Mouse (Mus musculus) embryonic facial prominence, embryonic 11.5 days (tissue): ENCODE measurements around the gene Snrnp25. TPM values are rescaled to one million over a fixed set of nuclear protein-coding genes. Genes with fewer than 3 reads are reported as not detected.
A peak's percentile ranks its signal among the peaks of the same experiment; 100 is the strongest.

ENCODE experiments used
- ATAC-seq: fragments of 200-750 bp; cut with Nextera tagmentation; replicated peaks from 2 replicates; pipeline ENCODE4 v1.8.0; 2017; ENCODE audit warnings: low read depth; ENCODE audit not compliant: insufficient number of reproducible peaks, low FRiP score, low TSS enrichment
- DNase-seq: peaks from one replicate; pipeline ENCODE4 v3.0.0-alpha.2; 2015; ENCODE audit warnings: low spot score
- H3K27ac ChIP-seq: fragments of 300-500 bp; sonication (generic); replicated peaks from 2 replicates; pipeline ENCODE4 v1.5.1; 2014; ENCODE audit warnings: mild to moderate bottlenecking, low read depth, low read length, control low read depth
- H3K27me3 ChIP-seq: fragments of 300-500 bp; sonication (generic); 2 replicates; pipeline ENCODE4 v1.6.1; 2014; ENCODE audit warnings: mild to moderate bottlenecking, low read length, moderate library complexity, mixed read lengths; ENCODE audit not compliant: control insufficient read depth, insufficient read depth
- H3K36me3 ChIP-seq: fragments of 300-500 bp; sonication (generic); replicated peaks from 2 replicates; pipeline ENCODE4 v1.6.1; 2014; ENCODE audit warnings: low read depth, mild to moderate bottlenecking, low read length, moderate library complexity, mixed read lengths; ENCODE audit not compliant: control insufficient read depth, insufficient read depth
- H3K4me1 ChIP-seq: fragments of 300-500 bp; sonication (generic); 2 replicates; pipeline ENCODE4 v1.6.1; 2014; ENCODE audit warnings: low read length, mixed read lengths; ENCODE audit not compliant: control insufficient read depth, insufficient read depth
- H3K4me2 ChIP-seq: fragments of 300-500 bp; sonication (generic); 2 replicates; pipeline ENCODE4 v1.6.1; 2014; ENCODE audit warnings: low read depth, mild to moderate bottlenecking, control low read depth, low read length, moderate library complexity
- H3K4me3 ChIP-seq: fragments of 300-500 bp; sonication (generic); 2 replicates; pipeline ENCODE4 v1.5.1; 2014; ENCODE audit warnings: low read depth, low read length, control low read depth
- H3K9ac ChIP-seq: fragments of 300-500 bp; sonication (generic); replicated peaks from 2 replicates; pipeline ENCODE4 v1.6.1; 2014; ENCODE audit warnings: mild to moderate bottlenecking, control low read depth, low read length
- H3K9me3 ChIP-seq: fragments of 300-500 bp; sonication (generic); replicated peaks from 2 replicates; pipeline ENCODE4 v1.6.1; 2016; ENCODE audit warnings: mild to moderate bottlenecking, low read length, inconsistent platforms, mixed read lengths; ENCODE audit not compliant: control insufficient read depth
- WGBS: fragments of 180-500 bp; shearing (Covaris S2); extraction: QIAGEN DNeasy Blood & Tissue Kit; methylation state at CpG from one replicate; pipeline ENCODE4 v1.1.7; 2014; 5-methylcytosine and 5-hydroxymethylcytosine counted together
- polyA plus RNA-seq: library from polyadenylated mRNA; unstranded; fragments of >200 nt; fragmentation: Nextera tagmentation; extraction: Ambion mirVana; gene quantifications from 2 replicates; pipeline ENCODE4 v1.2.1, GENCODE M21; 2014

The Snrnp25 gene
- polyA plus RNA-seq, 1 experiment from 2014 or later = 91.8 TPM

- no peak for DNase-seq
- H3K36me3 ChIP-seq = no peaks in the 10 kb centered on the region
- H3K27me3 ChIP-seq = no peaks in the 10 kb centered on the region
- no peak overlapping the region for H3K27ac ChIP-seq
- WGBS = 78% methylated on average over 4 of the region's 4 CpGs
- H3K4me1 ChIP-seq = no peaks in the 10 kb centered on the region
- H3K9me3 ChIP-seq = no peaks in the 10 kb centered on the region
- H3K4me3 ChIP-seq = no peak overlapping the region
- H3K9ac ChIP-seq = no peak overlapping the region
- ATAC-seq = no peak
- H3K4me2 ChIP-seq = no peak overlapping the region
Measured at GRCm38 (mm10) chr11:32166683-32167082, 38.5 kb upstream of the Snrnp25 start.

- H3K36me3 ChIP-seq = no peaks in the 10 kb centered on the region
- H3K9me3 ChIP-seq = no peaks in the 10 kb centered on the region
- H3K27me3 ChIP-seq = no peaks in the 10 kb centered on the region
- no peak overlapping the region for H3K4me2 ChIP-seq
- H3K4me1 ChIP-seq = no peaks in the 10 kb centered on the region
- no peak for DNase-seq
- WGBS = 70% methylated on average over 1 of the region's 1 CpGs
- no peak for ATAC-seq
- no peak overlapping the region for H3K27ac ChIP-seq
- no peak overlapping the region for H3K9ac ChIP-seq
- H3K4me3 ChIP-seq = no peak overlapping the region
Measured at GRCm38 (mm10) chr11:32178506-32178905, 26.7 kb upstream of the Snrnp25 start.

GRCm38 (mm10) chr11:32181246-32181645 lies 24.0 kb upstream of the Snrnp25 start:
- Histone ChIP-seq H3K27me3 (no peaks in the 10 kb centered on the region), H3K9me3 (no peaks in the 10 kb centered on the region), H3K9ac (no peak overlapping the region), H3K4me1 (no peaks in the 10 kb centered on the region), H3K36me3 (no peaks in the 10 kb centered on the region), H3K27ac (no peak overlapping the region), H3K4me3 (no peak overlapping the region), H3K4me2 (no peak overlapping the region)
- no peak for DNase-seq
- 73% methylated on average over 4 of the region's 4 CpGs for WGBS
- no peak for ATAC-seq

GRCm38 (mm10) chr11:32181973-32182868 lies 23.0 kb upstream of the Snrnp25 start:
- Histone ChIP-seq H3K27me3 (no peaks in the 10 kb centered on the region), H3K4me3 (no peak overlapping the region), H3K4me1 (no peaks in the 10 kb centered on the region), H3K9ac (no peak overlapping the region), H3K9me3 (no peaks in the 10 kb centered on the region), H3K4me2 (no peak overlapping the region), H3K27ac (no peak overlapping the region), H3K36me3 (no peaks in the 10 kb centered on the region)
- WGBS = 48% methylated on average over 25 of the region's 25 CpGs
- no peak for ATAC-seq
- peak; percentile 78 for DNase-seq

GRCm38 (mm10) chr11:32184469-32184868 lies 20.7 kb upstream of the Snrnp25 start:
- Histone ChIP-seq H3K9ac (no peak overlapping the region), H3K4me1 (no peaks in the 10 kb centered on the region), H3K27ac (no peak overlapping the region), H3K27me3 (no peaks in the 10 kb centered on the region), H3K4me3 (no peak overlapping the region), H3K36me3 (no peaks in the 10 kb centered on the region), H3K4me2 (no peak overlapping the region), H3K9me3 (no peaks in the 10 kb centered on the region)
- ATAC-seq = no peak
- WGBS = 87% methylated on average over 8 of the region's 8 CpGs
- DNase-seq = no peak

GRCm38 (mm10) chr11:32186031-32186430 lies 19.2 kb upstream of the Snrnp25 start:
- Histone ChIP-seq H3K36me3 (no peaks in the 10 kb centered on the region), H3K4me2 (no peak overlapping the region), H3K27ac (no peak overlapping the region), H3K4me1 (no peaks in the 10 kb centered on the region), H3K27me3 (no peaks in the 10 kb centered on the region), H3K9me3 (no peaks in the 10 kb centered on the region), H3K4me3 (no peak overlapping the region), H3K9ac (no peak overlapping the region)
- no peak for ATAC-seq
- WGBS = 79% methylated on average over 3 of the region's 3 CpGs
- DNase-seq = no peak

GRCm38 (mm10) chr11:32187256-32187655 lies 18.0 kb upstream of the Snrnp25 start:
- Histone ChIP-seq H3K9ac (no peak overlapping the region), H3K27ac (no peak overlapping the region), H3K4me1 (no peaks in the 10 kb centered on the region), H3K36me3 (no peaks in the 10 kb centered on the region), H3K9me3 (no peaks in the 10 kb centered on the region), H3K4me2 (no peak overlapping the region), H3K27me3 (no peaks in the 10 kb centered on the region), H3K4me3 (no peak overlapping the region)
- DNase-seq (no peak), ATAC-seq (no peak)
- WGBS = 88% methylated on average over 4 of the region's 4 CpGs

GRCm38 (mm10) chr11:32188881-32189280 lies 16.3 kb upstream of the Snrnp25 start:
- Histone ChIP-seq H3K4me1 (no peaks in the 10 kb centered on the region; the same call in 1 of the 2 replicates), H3K27ac (no peak overlapping the region), H3K9me3 (no peaks in the 10 kb centered on the region), H3K4me2 (no peak overlapping the region), H3K27me3 (no peaks in the 10 kb centered on the region), H3K4me3 (no peak overlapping the region), H3K36me3 (no peaks in the 10 kb centered on the region), H3K9ac (no peak overlapping the region)
- 83% methylated on average over 12 of the region's 12 CpGs for WGBS
- DNase-seq = no peak
- no peak for ATAC-seq
